Mouse (Mus musculus) monocyte, adult 2 months (primary cell): ENCODE measurements around the gene Acy3.
"Not testable (repeated sequence)": the region's sequence is repeated elsewhere in the genome, so short reads cannot be mapped to it uniquely, and the experiment has no call there.

Source experiments
- DNase-seq, 2 experiments: peaks; one replicate each; pipeline ENCODE4 v3.0.0; 2022; ENCODE audit warnings: low spot score in 2 of 2, low read depth in 1 of 2

Acy3 gene

GRCm38 (mm10) chr19:3986334-3986733 is at the start of gene Acy3:
Gene Acy3, plus strand, starts transcription at chr19:3986570.
- no peak for DNase-seq

- no peak for DNase-seq
These were observed 44.1 kb upstream of the Acy3 start for GRCm38 (mm10) chr19:3942315-3942714.

- no peak for DNase-seq
These were observed 43.2 kb upstream of the Acy3 start for GRCm38 (mm10) chr19:3942986-3943735.

- DNase-seq: no peak
These were observed 40.4 kb upstream of the Acy3 start for GRCm38 (mm10) chr19:3945872-3946564.

- DNase-seq: no peak
These were observed 39.7 kb upstream of the Acy3 start for GRCm38 (mm10) chr19:3946715-3947114.

GRCm38 (mm10) chr19:3947813-3948212 is 38.6 kb upstream of the Acy3 start:
- no peak for DNase-seq

GRCm38 (mm10) chr19:3948546-3948945 is 37.8 kb upstream of the Acy3 start:
- no peak for DNase-seq

- no peak for DNase-seq
These were observed 36.0 kb upstream of the Acy3 start for GRCm38 (mm10) chr19:3950331-3950730.

- DNase-seq: no peak
These were observed 34.9 kb upstream of the Acy3 start for GRCm38 (mm10) chr19:3951461-3951860.

- DNase-seq: no peak
These were observed 34.3 kb upstream of the Acy3 start for GRCm38 (mm10) chr19:3952099-3952498.

GRCm38 (mm10) chr19:3955033-3955432 is 31.3 kb upstream of the Acy3 start:
- DNase-seq: no peak

- no peak for DNase-seq
These were observed 30.6 kb upstream of the Acy3 start for GRCm38 (mm10) chr19:3955804-3956203.

- not testable (repeated sequence) for DNase-seq
These were observed 28.9 kb upstream of the Acy3 start for GRCm38 (mm10) chr19:3957296-3958036.

GRCm38 (mm10) chr19:3958470-3958869 is 27.9 kb upstream of the Acy3 start, which contains the start of gene Aldh3b3:
Gene Aldh3b3, plus strand, starts transcription at chr19:3958645.
- no peak for DNase-seq

- no peak for DNase-seq
These were observed 27.3 kb upstream of the Acy3 start for GRCm38 (mm10) chr19:3959030-3959429.

GRCm38 (mm10) chr19:3960211-3960610 is 26.2 kb upstream of the Acy3 start:
- no peak for DNase-seq

GRCm38 (mm10) chr19:3961805-3962204 is 24.6 kb upstream of the Acy3 start:
- not testable (repeated sequence) for DNase-seq

GRCm38 (mm10) chr19:3962469-3962868 is 23.9 kb upstream of the Acy3 start:
- DNase-seq: no peak

GRCm38 (mm10) chr19:3964030-3964429 is 22.3 kb upstream of the Acy3 start:
- no peak for DNase-seq

GRCm38 (mm10) chr19:3966330-3967075 is 19.9 kb upstream of the Acy3 start:
- DNase-seq: no peak

GRCm38 (mm10) chr19:3967258-3967657 is 19.1 kb upstream of the Acy3 start:
- no peak for DNase-seq
